Mouse (Mus musculus) heart, adult 11 months (tissue): ENCODE results near the gene Ccdc57.

Experiments
- DNase-seq: peaks from one replicate; pipeline ENCODE4 v3.0.0; 2022

Ccdc57 gene

GRCm38 (mm10) chr11:120951731-120952730 lies 19.4 kb upstream of the Ccdc57 start:
- DNase-seq = peak; percentile 89

- DNase-seq = peak; percentile 90
These were observed 18.6 kb upstream of the Ccdc57 start for GRCm38 (mm10) chr11:120951237-120951636.

- peak; percentile 99 for DNase-seq
These were observed 17.9 kb upstream of the Ccdc57 start for GRCm38 (mm10) chr11:120950281-120951202.

GRCm38 (mm10) chr11:120949863-120950262 lies 17.2 kb upstream of the Ccdc57 start:
- no peak for DNase-seq

- DNase-seq = peak; percentile 96
These were observed 16.5 kb upstream of the Ccdc57 start for GRCm38 (mm10) chr11:120948861-120949851.

- no peak for DNase-seq
These were observed 15.7 kb upstream of the Ccdc57 start, which contains the start of gene Slc16a3 for GRCm38 (mm10) chr11:120948328-120948727. TSS of gene Slc16a3 (plus strand) at chr11:120948480.

- no peak for DNase-seq
These were observed 13.3 kb upstream of the Ccdc57 start for GRCm38 (mm10) chr11:120945926-120946325.

- DNase-seq = no peak
These were observed 12.6 kb upstream of the Ccdc57 start for GRCm38 (mm10) chr11:120945266-120945665.

GRCm38 (mm10) chr11:120940959-120941358 lies 8.3 kb upstream of the Ccdc57 start:
- no peak for DNase-seq

- no peak for DNase-seq
These were observed 7.2 kb upstream of the Ccdc57 start for GRCm38 (mm10) chr11:120939712-120940341.

- peak; percentile 92 for DNase-seq
These were observed 6.1 kb upstream of the Ccdc57 start for GRCm38 (mm10) chr11:120938795-120939194.

- DNase-seq = no peak
These were observed 5.3 kb upstream of the Ccdc57 start for GRCm38 (mm10) chr11:120937976-120938375.

- peak; percentile 83 for DNase-seq
These were observed 1.2 kb downstream of the Ccdc57 start for GRCm38 (mm10) chr11:120931479-120931878.

- no peak for DNase-seq
These were observed 4.2 kb downstream of the Ccdc57 start for GRCm38 (mm10) chr11:120928468-120928867.

- no peak for DNase-seq
These were observed 10.1 kb downstream of the Ccdc57 start for GRCm38 (mm10) chr11:120922528-120922927.

GRCm38 (mm10) chr11:120917756-120918155 lies 14.9 kb downstream of the Ccdc57 start:
- DNase-seq = peak; percentile 46

GRCm38 (mm10) chr11:120916477-120916876 lies 16.2 kb downstream of the Ccdc57 start:
- peak; percentile 81 for DNase-seq

GRCm38 (mm10) chr11:120913796-120914195 lies 18.9 kb downstream of the Ccdc57 start:
- DNase-seq = no peak

GRCm38 (mm10) chr11:120905430-120905873 lies 27.2 kb downstream of the Ccdc57 start:
- peak; percentile 95 for DNase-seq

- peak; percentile 72 for DNase-seq
These were observed 28.1 kb downstream of the Ccdc57 start for GRCm38 (mm10) chr11:120904561-120904960.

- DNase-seq = peak; percentile 94
These were observed 29.4 kb downstream of the Ccdc57 start for GRCm38 (mm10) chr11:120903159-120903850.
